Mouse (Mus musculus) layer of hippocampus, postnatal 25 days (tissue): ENCODE data around the gene Baz1b. TPM values are rescaled to one million over a fixed set of nuclear protein-coding genes. Genes with fewer than 3 reads are reported as not detected.

Source experiments
- DNase-seq, 2 experiments: peaks; one replicate each; pipeline ENCODE4 v3.0.0; 2022; ENCODE audit warnings: mixed read lengths in 2 of 2, low spot score in 1 of 2; ENCODE audit errors: extremely low spot score in 1 of 2
- microRNA-seq, 2 experiments: library from miRNA; unstranded; fragments of <30 nt; microRNA quantifications; one replicate each; pipeline ENCODE4 v1.2.0; 2021
- total RNA-seq, 2 experiments: library from RNA; stranded (reverse); gene quantifications; 2 replicates each; pipeline ENCODE4 v1.2.3; 2021

Baz1b gene
- total RNA-seq, 2 experiments from 2014 or later, result 65.5 to 72.7 TPM

- no peak for DNase-seq
These were observed 77.5 kb downstream of the Baz1b start for GRCm38 (mm10) chr5:135264548-135264947.

GRCm38 (mm10) chr5:135269451-135269850 lies 82.4 kb downstream of the Baz1b start:
- no peak for DNase-seq

- DNase-seq, result no peak
These were observed 83.3 kb downstream of the Baz1b start for GRCm38 (mm10) chr5:135270361-135270760.

GRCm38 (mm10) chr5:135271563-135272165 lies 84.6 kb downstream of the Baz1b start:
- peak in 1 of 2 experiments; percentile 53 for DNase-seq

GRCm38 (mm10) chr5:135274663-135275396 lies 87.8 kb downstream of the Baz1b start:
- no peak for DNase-seq

GRCm38 (mm10) chr5:135276597-135276996 lies 89.5 kb downstream of the Baz1b start:
- DNase-seq, result no peak

- no peak for DNase-seq
These were observed 93.2 kb downstream of the Baz1b start for GRCm38 (mm10) chr5:135280226-135280625.

GRCm38 (mm10) chr5:135285211-135285610 lies 98.1 kb downstream of the Baz1b start:
- DNase-seq, result no peak

GRCm38 (mm10) chr5:135286185-135286584 lies 99.1 kb downstream of the Baz1b start:
- peak; percentile 71 to 88 for DNase-seq

GRCm38 (mm10) chr5:135286926-135287325 lies 99.9 kb downstream of the Baz1b start:
- DNase-seq, result no peak

GRCm38 (mm10) chr5:135290703-135291102 lies 103.6 kb downstream of the Baz1b start:
- no peak for DNase-seq

- DNase-seq, result no peak
These were observed 104.1 kb downstream of the Baz1b start for GRCm38 (mm10) chr5:135291193-135291592.

GRCm38 (mm10) chr5:135292001-135292400 lies 104.9 kb downstream of the Baz1b start:
- no peak for DNase-seq

Small RNA genes within 50 kb of the gene (microRNA-seq; reads per million reads assigned to microRNA genes)
- 0 reads per million in 2 experiments for gene Gm25315

Other genes starting within 250 kb of the Baz1b start
- not detected for gene Cldn4, start 240.3 kb upstream of the Baz1b start, total RNA-seq
- 1 to 10 TPM in 1 of 2 experiments, under 1 TPM in 1; 0.59 to 1.2 TPM for gene Cldn3, start 201.1 kb upstream of the Baz1b start, total RNA-seq
- 10 to 100 TPM; 32.0 to 33.4 TPM for gene Abhd11, start 178.1 kb upstream of the Baz1b start, total RNA-seq
- 100 to 1,000 TPM; 113 to 115 TPM for gene Stx1a, start 163.8 kb upstream of the Baz1b start, total RNA-seq
- 10 to 100 TPM; 43.7 TPM for gene Dnajc30, start 123.1 kb upstream of the Baz1b start, total RNA-seq
- gene Bud23, start 122.3 kb upstream of the Baz1b start, total RNA-seq, result 10 to 100 TPM; 48.7 to 51.6 TPM
- gene Vps37d, start 109.0 kb upstream of the Baz1b start, total RNA-seq, result 10 to 100 TPM; 30.4 to 32.8 TPM
- gene Mlxipl, start 97.4 kb upstream of the Baz1b start, total RNA-seq, result 1 to 10 TPM; 3.1 to 5.8 TPM
- 10 to 100 TPM; 32.1 to 34.4 TPM for gene Tbl2, start 37.6 kb upstream of the Baz1b start, total RNA-seq
- 10 to 100 TPM; 49.6 to 53.7 TPM for gene Bcl7b, start 19.0 kb upstream of the Baz1b start, total RNA-seq
- gene Fzd9, start 64.0 kb downstream of the Baz1b start, total RNA-seq, result 1 to 10 TPM; 6.2 to 7.3 TPM
- gene Fkbp6, start 162.8 kb downstream of the Baz1b start, total RNA-seq, result under 1 TPM in 1 of 2 experiments, not detected in 1; 0.31 TPM
- not detected for gene Trim50, start 166.0 kb downstream of the Baz1b start, total RNA-seq
- gene Nsun5, start 182.7 kb downstream of the Baz1b start, total RNA-seq, result 10 to 100 TPM; 20.8 to 24.0 TPM
- gene Pom121, start 207.3 kb downstream of the Baz1b start, total RNA-seq, result 10 to 100 TPM; 48.9 to 51.7 TPM